Mouse (Mus musculus) monocyte, adult 2 months (primary cell): ENCODE data around the gene Ifih1.
A peak's percentile ranks its signal among the peaks of the same experiment; 100 is the strongest.

Source experiments
- DNase-seq, 2 experiments: peaks; one replicate each; pipeline ENCODE4 v3.0.0; 2022; ENCODE audit warnings: low spot score in 2 of 2, low read depth in 1 of 2

Gene Ifih1

GRCm38 (mm10) chr2:62646014-62646645, at the start of gene Ifih1:
TSS of gene Ifih1 (minus strand) at chr2:62646255.
- DNase-seq, result peak in 1 of 2 experiments; percentile 55

- no peak for DNase-seq
These were observed 39.9 kb upstream of the Ifih1 start for GRCm38 (mm10) chr2:62685934-62686333.

- no peak for DNase-seq
These were observed 39.0 kb upstream of the Ifih1 start for GRCm38 (mm10) chr2:62684989-62685595.

GRCm38 (mm10) chr2:62681667-62682066, 35.6 kb upstream of the Ifih1 start:
- no peak for DNase-seq

GRCm38 (mm10) chr2:62672788-62673187, 26.7 kb upstream of the Ifih1 start:
- no peak for DNase-seq

GRCm38 (mm10) chr2:62670767-62671166, 24.7 kb upstream of the Ifih1 start:
- DNase-seq, result no peak

- no peak for DNase-seq
These were observed 24.2 kb upstream of the Ifih1 start for GRCm38 (mm10) chr2:62670301-62670700.

- DNase-seq, result no peak
These were observed 23.8 kb upstream of the Ifih1 start for GRCm38 (mm10) chr2:62669848-62670247.

GRCm38 (mm10) chr2:62665536-62665935, 19.5 kb upstream of the Ifih1 start:
- no peak for DNase-seq

- no peak for DNase-seq
These were observed 18.8 kb upstream of the Ifih1 start for GRCm38 (mm10) chr2:62664839-62665238.

- DNase-seq, result peak in 1 of 2 experiments; percentile 41
These were observed 18.1 kb upstream of the Ifih1 start, which contains the start of gene Gca for GRCm38 (mm10) chr2:62664135-62664670. TSS of gene Gca (plus strand) at chr2:62664285.

GRCm38 (mm10) chr2:62662560-62662959, 16.5 kb upstream of the Ifih1 start:
- no peak for DNase-seq

- DNase-seq, result no peak
These were observed 14.5 kb upstream of the Ifih1 start for GRCm38 (mm10) chr2:62660565-62660964.

GRCm38 (mm10) chr2:62656072-62656471, 10.0 kb upstream of the Ifih1 start:
- DNase-seq, result no peak

- DNase-seq, result no peak
These were observed 8.7 kb upstream of the Ifih1 start for GRCm38 (mm10) chr2:62654519-62655338.

GRCm38 (mm10) chr2:62652466-62652865, 6.4 kb upstream of the Ifih1 start:
- no peak for DNase-seq

- DNase-seq, result no peak
These were observed 5.8 kb upstream of the Ifih1 start for GRCm38 (mm10) chr2:62651890-62652289.

- DNase-seq, result no peak
These were observed 725 bp upstream of the Ifih1 start for GRCm38 (mm10) chr2:62646671-62647289.

GRCm38 (mm10) chr2:62645475-62645874, 580 bp downstream of the Ifih1 start:
- peak in 1 of 2 experiments; percentile 10 for DNase-seq

- no peak for DNase-seq
These were observed 1.2 kb downstream of the Ifih1 start for GRCm38 (mm10) chr2:62644891-62645290.
